Mouse (Mus musculus): ENCODE results near the gene Galm.
"Not testable (repeated sequence)": the region's sequence is repeated elsewhere in the genome, so short reads cannot be mapped to it uniquely, and the experiment has no call there.

Galm gene

GRCm38 (mm10) chr17:80206671-80207581, 79.7 kb downstream of the Galm start, which contains the start of the genes Srsf7 and Ttc39d:
TSS of gene Srsf7 (minus strand) at chr17:80207307.
TSS of gene Ttc39d (plus strand) at chr17:80207460.
- peak; percentile 97 to 98 for DNase-seq (ENCODE audit: low spot score in 2 of 2)

GRCm38 (mm10) chr17:80213998-80214397, 86.7 kb downstream of the Galm start:
- DNase-seq (ENCODE audit: low spot score in 2 of 2): not testable (repeated sequence)

DNA sequence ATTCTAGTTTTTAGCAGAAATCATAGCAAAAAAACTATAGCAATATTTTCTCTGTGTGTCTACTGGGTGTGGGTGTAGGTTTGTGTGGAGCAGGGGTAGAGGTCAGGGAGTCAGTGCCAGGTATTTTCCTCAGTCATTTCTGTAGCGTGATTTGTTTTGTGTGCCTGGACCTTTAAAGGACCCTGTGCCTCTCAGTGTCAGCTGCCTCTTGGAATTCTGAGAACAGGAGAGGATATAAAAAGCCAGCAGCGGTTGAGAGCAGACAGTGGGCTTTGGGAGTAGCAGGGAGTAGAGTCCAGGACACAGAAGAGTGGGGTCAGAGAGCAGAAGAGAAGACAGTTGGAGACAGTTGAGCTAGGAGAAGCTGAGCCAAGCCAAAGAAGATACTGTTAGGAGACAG, 92.9 kb downstream of the Galm start:
- no peak for DNase-seq (ENCODE audit: low spot score in 2 of 2)

DNA sequence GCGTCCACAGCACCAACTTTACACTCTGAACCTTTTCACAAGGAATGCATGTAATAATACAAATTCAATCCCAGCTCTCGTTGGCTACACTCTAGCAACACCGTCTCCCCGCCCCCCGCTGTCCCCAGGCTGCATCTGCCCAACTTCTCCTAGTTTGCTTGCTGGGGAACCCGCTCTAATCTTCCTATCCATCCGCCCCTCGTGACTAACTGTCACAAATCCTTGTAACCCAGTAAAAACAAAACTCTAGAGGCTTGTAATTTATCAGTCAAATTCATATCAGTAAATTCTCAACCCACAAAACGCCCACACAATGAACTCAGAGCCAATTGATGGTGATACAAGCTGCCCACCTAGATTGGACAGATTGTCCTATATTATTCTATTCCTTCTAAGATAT, 93.9 kb downstream of the Galm start:
- DNase-seq (ENCODE audit: low spot score in 2 of 2): no peak

DNA sequence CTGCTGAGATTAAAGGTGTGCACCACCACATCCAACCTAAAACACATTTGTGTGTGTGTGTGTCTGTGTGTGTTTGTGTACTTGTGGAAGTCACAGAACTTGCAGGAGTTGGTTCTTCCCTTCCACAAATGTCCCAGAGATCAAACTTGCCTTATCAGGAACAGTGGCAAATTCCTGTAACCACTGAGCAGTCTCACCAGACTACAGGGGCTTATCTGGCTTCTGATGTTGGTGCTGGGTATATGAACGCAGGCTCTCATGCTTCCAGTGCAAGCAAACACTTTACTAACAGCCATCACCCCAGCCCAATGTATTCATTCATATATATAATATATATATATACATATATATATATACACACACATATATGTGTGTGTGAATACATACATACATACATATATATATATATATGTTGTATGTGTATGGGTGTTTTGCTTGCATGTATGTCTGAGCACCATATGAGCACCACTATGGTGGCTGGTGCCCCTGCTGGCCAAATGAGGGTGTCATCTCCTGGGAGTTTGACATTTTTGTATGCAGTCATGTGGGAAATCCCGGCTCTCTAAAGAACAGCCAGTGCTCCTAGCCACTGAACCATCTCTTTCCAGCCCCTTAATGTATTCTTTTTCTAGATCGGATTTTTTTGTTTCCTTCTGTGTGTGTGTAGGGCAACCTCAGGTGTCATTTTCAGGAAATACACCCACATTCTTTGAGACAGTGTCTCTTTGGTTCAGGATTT, 94.8 kb downstream of the Galm start:
- DNase-seq (ENCODE audit: low spot score in 2 of 2): peak; percentile 27 to 51

DNA sequence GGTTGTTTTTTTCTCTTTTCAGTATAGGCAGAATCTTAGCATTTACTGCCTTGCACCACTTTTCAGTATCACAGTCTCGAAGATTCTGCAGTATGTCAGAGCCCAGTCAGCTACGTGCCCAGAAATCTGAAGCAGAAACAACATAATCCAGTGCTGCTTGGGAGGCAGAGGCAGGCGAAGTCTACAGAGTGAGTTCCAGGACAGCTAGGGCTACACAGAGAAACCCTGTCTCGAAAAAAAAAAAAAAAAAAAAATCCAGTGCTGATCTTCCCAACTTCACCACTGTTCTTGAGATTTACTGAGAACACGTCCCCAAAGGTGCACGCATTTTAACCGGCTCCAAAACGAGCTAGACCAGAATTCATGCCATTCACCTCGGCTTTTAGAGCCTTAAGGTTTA, 96.6 kb downstream of the Galm start:
- DNase-seq (ENCODE audit: low spot score in 2 of 2): no peak

DNA sequence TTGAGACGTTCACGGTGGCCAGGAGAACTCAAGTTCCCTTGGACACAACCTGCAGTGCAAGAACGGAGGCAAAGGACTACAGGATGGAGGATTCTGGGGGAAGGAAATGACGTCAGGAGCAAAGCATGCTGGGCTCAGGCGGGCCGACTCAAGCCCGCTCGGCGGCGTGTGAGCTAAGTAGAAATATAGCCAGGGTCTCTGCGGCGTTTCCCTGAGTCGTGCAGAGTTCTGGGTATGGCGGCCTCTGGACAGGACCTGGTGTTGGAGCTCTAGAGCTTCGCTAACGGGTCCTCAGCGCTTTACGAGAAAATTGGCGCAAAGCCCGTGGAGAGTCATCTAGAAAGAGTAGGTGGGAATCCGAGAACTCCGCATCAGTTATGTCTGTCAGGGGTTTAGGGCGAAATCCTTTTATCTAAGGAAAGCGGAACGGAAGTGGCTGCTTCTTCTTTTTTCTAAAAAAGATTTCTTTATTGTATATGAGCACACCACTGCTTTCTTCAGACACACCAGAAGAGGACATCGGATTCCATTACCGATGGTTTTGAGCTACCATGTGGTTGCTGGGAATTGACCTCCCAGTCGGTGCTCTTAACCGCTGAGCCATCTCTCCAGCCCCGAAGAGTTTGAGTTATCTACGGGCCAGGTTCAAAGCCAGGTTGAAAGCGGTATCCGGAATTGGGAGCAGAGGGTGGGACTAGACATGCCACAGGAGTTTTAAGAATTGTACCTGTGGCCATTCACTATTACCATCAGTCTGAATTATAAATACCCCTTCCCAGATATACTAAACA, 97.2 kb downstream of the Galm start, which contains the start of gene Gemin6:
Gene Gemin6 (plus strand): TSS at position 116 of the 791 bp plus-strand sequence.
- peak; percentile 66 to 72 for DNase-seq (ENCODE audit: low spot score in 2 of 2)

DNA sequence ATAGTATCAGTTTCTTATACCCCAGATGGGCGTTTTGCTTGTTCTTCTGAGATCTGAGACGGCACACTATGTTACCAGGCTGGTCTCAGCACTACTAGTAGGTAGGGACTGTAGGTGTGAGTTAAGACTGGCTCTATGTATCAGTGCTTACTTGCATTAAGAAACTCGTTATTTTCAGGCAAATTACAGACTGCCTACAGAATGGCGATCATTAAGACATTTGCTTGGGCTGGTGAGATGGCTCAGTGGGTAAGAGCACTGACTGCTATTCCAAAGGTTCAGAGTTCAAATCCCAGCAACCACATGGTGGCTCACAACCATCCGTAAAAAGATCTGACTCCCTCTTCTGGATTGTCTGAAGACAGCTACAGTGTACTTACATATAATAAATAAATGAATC, 97.9 kb downstream of the Galm start:
- not testable (repeated sequence) for DNase-seq (ENCODE audit: low spot score in 2 of 2)

- no peak for DNase-seq (ENCODE audit: low spot score in 2 of 2)
These were observed 102.1 kb downstream of the Galm start for GRCm38 (mm10) chr17:80229396-80229795.

- DNase-seq (ENCODE audit: low spot score in 2 of 2): no peak
These were observed 106.6 kb downstream of the Galm start for GRCm38 (mm10) chr17:80233844-80234243.

DNA sequence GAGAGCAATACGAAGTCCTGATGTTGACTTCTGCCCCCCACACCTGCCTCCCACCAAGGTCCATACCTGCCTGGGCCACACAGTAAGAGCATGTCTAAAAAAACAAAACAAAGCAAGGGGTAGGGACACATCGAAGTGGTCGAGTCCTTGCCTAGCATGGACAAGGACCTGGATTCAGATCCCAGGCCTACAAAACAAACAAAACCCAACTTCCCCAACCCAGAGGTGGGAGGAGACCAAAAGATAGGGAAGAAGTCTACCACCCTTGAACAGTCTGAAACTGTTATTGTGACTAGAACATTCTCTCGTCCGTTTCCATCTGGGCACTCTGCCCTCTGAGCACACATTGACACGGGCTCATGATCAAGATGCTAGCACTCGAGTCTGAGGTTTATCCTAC, 107.1 kb downstream of the Galm start:
- no peak for DNase-seq (ENCODE audit: low spot score in 2 of 2)

All from natural killer cell, adult 2 months (primary cell).